Mouse (Mus musculus) limb, embryonic 10.5 days (tissue): ENCODE data around the gene Gm21541. TPM values are rescaled to one million over a fixed set of nuclear protein-coding genes. Genes with fewer than 3 reads are reported as not detected.
"Not testable (repeated sequence)": the region's sequence is repeated elsewhere in the genome, so short reads cannot be mapped to it uniquely, and the experiment has no call there.

Source experiments
- DNase-seq: peaks from one replicate; pipeline ENCODE4 v3.0.0-alpha.2; 2017; ENCODE audit warnings: low spot score
- H3K27ac ChIP-seq: fragments of 300-500 bp; sonication (generic); 2 replicates; pipeline ENCODE4 v1.5.1; 2016; ENCODE audit warnings: mild to moderate bottlenecking
- H3K27me3 ChIP-seq: fragments of 300-500 bp; sonication (generic); 2 replicates; pipeline ENCODE4 v1.6.1; 2016; ENCODE audit warnings: low read depth, mild to moderate bottlenecking; ENCODE audit not compliant: poor library complexity, severe bottlenecking
- H3K36me3 ChIP-seq: fragments of 300-500 bp; sonication (generic); 2 replicates; pipeline ENCODE4 v1.6.1; 2016; ENCODE audit warnings: mild to moderate bottlenecking, moderate library complexity
- H3K4me1 ChIP-seq: fragments of 300-500 bp; sonication (generic); 2 replicates; pipeline ENCODE4 v1.6.1; 2016
- H3K4me3 ChIP-seq: fragments of 300-500 bp; sonication (generic); 2 replicates; pipeline ENCODE4 v1.5.1; 2016; ENCODE audit warnings: mild to moderate bottlenecking, moderate library complexity
- H3K9me3 ChIP-seq: fragments of 300-500 bp; sonication (generic); replicated peaks from 2 replicates; pipeline ENCODE4 v1.6.1; 2016; ENCODE audit warnings: mild to moderate bottlenecking
- WGBS: fragments of 180-500 bp; shearing (Covaris S2); methylation state at CpG from one replicate; pipeline ENCODE4 v1.1.7; 2016; 5-methylcytosine and 5-hydroxymethylcytosine counted together
- polyA plus RNA-seq: library from polyadenylated mRNA; unstranded; fragments of >200 nt; fragmentation: Nextera tagmentation; extraction: Ambion mirVana; gene quantifications from 2 replicates; pipeline ENCODE4 v1.2.1, GENCODE M21; 2016

The Gm21541 gene
- not detected in 2 replicates for polyA plus RNA-seq

GRCm38 (mm10) chr4:41903310-41903709, at the start of gene Gm21541:
Gm21541 (plus strand) TSS chr4:41903610.
- not testable (repeated sequence) for H3K4me3 ChIP-seq, H3K4me1 ChIP-seq

GRCm38 (mm10) chr4:41941272-41941671, 37.9 kb downstream of the Gm21541 start, which contains the start of gene Gm20878:
Gm20878 (plus strand) TSS chr4:41941572.
- no CpG with 5 or more reads among the region's 8 CpGs for WGBS
- not testable (repeated sequence) for DNase-seq, H3K4me1 ChIP-seq, H3K9me3 ChIP-seq, H3K4me3 ChIP-seq, H3K27me3 ChIP-seq, H3K27ac ChIP-seq, H3K36me3 ChIP-seq

More at GRCm38 (mm10) chr4:41903310-41903709, at the start of gene Gm21541:
- H3K9me3 ChIP-seq, DNase-seq, H3K27ac ChIP-seq, H3K36me3 ChIP-seq, H3K27me3 ChIP-seq: not testable (repeated sequence)
- WGBS = no CpG with 5 or more reads among the region's 5 CpGs

Other genes starting within 250 kb of the Gm21541 start
- 6.1 and 7.8 TPM in 2 replicates for gene Cntfr, start 206.5 kb upstream of the Gm21541 start, polyA plus RNA-seq
- 202 and 253 TPM in 2 replicates for gene Il11ra1, start 203.6 kb upstream of the Gm21541 start, polyA plus RNA-seq
- 93.6 and 101 TPM in 2 replicates for gene Rpp25l, start 190.1 kb upstream of the Gm21541 start, polyA plus RNA-seq
- gene Dctn3, start 180.4 kb upstream of the Gm21541 start, polyA plus RNA-seq = 118 and 123 TPM in 2 replicates
- gene Arid3c, start 172.5 kb upstream of the Gm21541 start, polyA plus RNA-seq = not detected in 2 replicates
- 33.7 and 37.6 TPM in 2 replicates for gene Galt, start 148.4 kb upstream of the Gm21541 start, polyA plus RNA-seq
- 83.7 and 91.1 TPM in 2 replicates for gene Sigmar1, start 147.5 kb upstream of the Gm21541 start, polyA plus RNA-seq
- 26.7 and 35.6 TPM in 2 replicates for gene Ccl27a, start 129.4 kb upstream of the Gm21541 start, polyA plus RNA-seq
- gene Gm20878, start 38.0 kb downstream of the Gm21541 start, polyA plus RNA-seq = 1.0 and 1.1 TPM in 2 replicates
- 0.04 TPM in 1 of 2 replicates, not detected in the other for gene Fam205a4, start 62.4 kb downstream of the Gm21541 start, polyA plus RNA-seq
- gene Gm21093, start 131.1 kb downstream of the Gm21541 start, polyA plus RNA-seq = not detected in 2 replicates
- not detected in 2 replicates for gene Gm3893, start 187.6 kb downstream of the Gm21541 start, polyA plus RNA-seq
- 1.2 TPM in 1 of 2 replicates, not detected in the other for gene Gm13304, start 211.2 kb downstream of the Gm21541 start, polyA plus RNA-seq
- gene Gm13306, start 249.8 kb downstream of the Gm21541 start, polyA plus RNA-seq = not detected in 2 replicates